Mouse (Mus musculus): Measurements from ENCODE around the gene Cebpe. TPM values are rescaled to one million over a fixed set of nuclear protein-coding genes. Genes with fewer than 3 reads are reported as not detected.
A peak's percentile ranks its signal among the peaks of the same experiment; 100 is the strongest.

Gene Cebpe
- polyA plus RNA-seq, 2 experiments from 2014 or later = not detected

- no peak for ATAC-seq
These were observed 8.8 kb upstream of the Cebpe start for GRCm38 (mm10) chr14:54720654-54721350.

GRCm38 (mm10) chr14:54720041-54720440 is 8.1 kb upstream of the Cebpe start:
- no peak for ATAC-seq

- no peak for ATAC-seq
These were observed 3.4 kb upstream of the Cebpe start for GRCm38 (mm10) chr14:54715402-54715801.

- ATAC-seq = peak; percentile 65
These were observed 2.7 kb upstream of the Cebpe start for GRCm38 (mm10) chr14:54714617-54715081.

- ATAC-seq = peak; percentile 84
These were observed 2.1 kb upstream of the Cebpe start for GRCm38 (mm10) chr14:54714121-54714520.

GRCm38 (mm10) chr14:54712861-54713260 is 887 bp upstream of the Cebpe start:
- ATAC-seq = no peak

GRCm38 (mm10) chr14:54709054-54709453 is 2.9 kb downstream of the Cebpe start:
- no peak for ATAC-seq

- ATAC-seq = no peak
These were observed 5.2 kb downstream of the Cebpe start for GRCm38 (mm10) chr14:54706589-54707320.

- no peak for ATAC-seq
These were observed 6.1 kb downstream of the Cebpe start for GRCm38 (mm10) chr14:54705844-54706243.

- ATAC-seq = no peak
These were observed 8.8 kb downstream of the Cebpe start for GRCm38 (mm10) chr14:54703207-54703606.

GRCm38 (mm10) chr14:54701298-54701697 is 10.7 kb downstream of the Cebpe start:
- ATAC-seq = peak; percentile 77

- no peak for ATAC-seq
These were observed 12.4 kb downstream of the Cebpe start for GRCm38 (mm10) chr14:54699586-54699985.

GRCm38 (mm10) chr14:54698733-54699132 is 13.2 kb downstream of the Cebpe start, which contains the start of gene Gm29776:
Gene Gm29776 (minus strand): TSS chr14:54698833.
- ATAC-seq = no peak

- ATAC-seq = no peak
These were observed 15.2 kb downstream of the Cebpe start for GRCm38 (mm10) chr14:54696752-54697151.

GRCm38 (mm10) chr14:54695042-54695441 is 16.9 kb downstream of the Cebpe start:
- no peak for ATAC-seq

- ATAC-seq = no peak
These were observed 24.7 kb downstream of the Cebpe start for GRCm38 (mm10) chr14:54687251-54687650.

GRCm38 (mm10) chr14:54686522-54687143 is 25.3 kb downstream of the Cebpe start, which contains the start of gene Acin1:
Gene Acin1 (minus strand): TSS chr14:54686931.
- peak; percentile 93 for ATAC-seq

GRCm38 (mm10) chr14:54686063-54686521 is 25.9 kb downstream of the Cebpe start, which contains the start of gene 1700123O20Rik:
Gene 1700123O20Rik (plus strand): TSS chr14:54686216.
- ATAC-seq = peak; percentile 25

GRCm38 (mm10) chr14:54685471-54685870 is 26.5 kb downstream of the Cebpe start:
- no peak for ATAC-seq

- no peak for ATAC-seq
These were observed 29.6 kb downstream of the Cebpe start for GRCm38 (mm10) chr14:54682396-54682795.

- ATAC-seq = no peak
These were observed 33.2 kb downstream of the Cebpe start for GRCm38 (mm10) chr14:54678657-54679304.

GRCm38 (mm10) chr14:54676290-54676689 is 35.7 kb downstream of the Cebpe start:
- no peak for ATAC-seq

- ATAC-seq = no peak
These were observed 37.7 kb downstream of the Cebpe start for GRCm38 (mm10) chr14:54674317-54674716.

All from CD4-positive, CD25-positive, alpha-beta regulatory T cell, adult 4 months (primary cell).